Mouse (Mus musculus) ES-Bruce4 (cell line): ENCODE measurements around the gene Ncf1.

Source experiments
- CTCF ChIP-seq: IDR thresholded peaks from one replicate; pipeline ENCODE4 v1.8.1; 2011; ENCODE audit warnings: low read depth, low read length
- EP300 ChIP-seq: IDR thresholded peaks from 2 replicates; pipeline ENCODE4 v1.6.1; 2011; ENCODE audit warnings: low read depth, low read length; ENCODE audit not compliant: insufficient read depth
- POLR2A ChIP-seq: IDR thresholded peaks from one replicate; pipeline ENCODE4 v1.8.1; 2011; ENCODE audit warnings: low read length; ENCODE audit not compliant: insufficient read depth

- no peak for TF ChIP-seq POLR2A
- no peak for TF ChIP-seq EP300
- no peak for TF ChIP-seq CTCF
These were observed 42.0 kb upstream of the Ncf1 start for GRCm38 (mm10) chr5:134271421-134271820.
